Comparison of ENCODE assay signal across 8 mouse cellular contexts in genomic region chr10:4404895-4405491, GRCm38 (mm10). TPM values are rescaled to one million over a fixed set of nuclear protein-coding genes. Genes with fewer than 3 reads are reported as not detected.
DNase-seq lines count a peak whose midpoint lies in the region; ATAC-seq and TF ChIP-seq lines count a peak whose summit lies in the region.

No protein-coding gene starts in this region.

- POLR2A ChIA-PET in Patski (lab: Charles Lee), result interaction anchor here (1.2 kb wide), 1 partner anchor 28 kb away, joined by 4 read pairs; no protein-coding TSS in a partner anchor

- DNase-seq in neural tube, embryonic 11.5 days (ENCODE audit: low spot score), result no peak
- DNase-seq in neural tube, embryonic 10.5 days (ENCODE audit: extremely low spot score, low spot score), result no peak
- DNase-seq in Patski (ENCODE audit: low read depth, low spot score), result no peak
- DNase-seq in embryo, embryonic 11.5 days (ENCODE audit: low read depth, low spot score), result peak; percentile 53
- DNase-seq in hindbrain, embryonic 10.5 days (ENCODE audit: low spot score), result peak; percentile 35
- peak; percentile 51 for DNase-seq in liver, adult 2 months (ENCODE audit: extremely low read depth, low read depth, low spot score)
- DNase-seq in adrenal gland, postnatal 25 days, result no peak

- H3K9ac ChIP-seq in neural tube, embryonic 11.5 days (ENCODE audit: low read length), result no peak overlapping the region
- H3K9ac ChIP-seq in liver, adult 2 months (ENCODE audit: low read depth, low read length), result no peak overlapping the region
- no peak overlapping the region for H3K9ac ChIP-seq in neural tube, embryonic 13.5 days

- no peak overlapping the region for H3K4me3 ChIP-seq in neural tube, embryonic 11.5 days (ENCODE audit: low read depth, low read length)
- H3K4me3 ChIP-seq in hindbrain, embryonic 10.5 days, result no peak overlapping the region
- no peak overlapping the region for H3K4me3 ChIP-seq in liver, adult 2 months (ENCODE audit: insufficient read depth, low read depth, low read length)
- no peak overlapping the region for H3K4me3 ChIP-seq in neural tube, embryonic 13.5 days

- 68% methylated on average over 5 of the region's 5 CpGs for WGBS in neural tube, embryonic 11.5 days
- WGBS in hindbrain, embryonic 10.5 days, result 62% methylated on average over 5 of the region's 5 CpGs
- WGBS in liver, adult 2 months, result 57% methylated on average over 5 of the region's 5 CpGs
- 60% methylated on average over 5 of the region's 5 CpGs for WGBS in neural tube, embryonic 13.5 days

- H3K4me2 ChIP-seq in neural tube, embryonic 11.5 days (ENCODE audit: low read depth), result no peak overlapping the region
- no peak overlapping the region for H3K4me2 ChIP-seq in neural tube, embryonic 13.5 days

- no peaks in the 10 kb centered on the region for H3K27me3 ChIP-seq in neural tube, embryonic 11.5 days (ENCODE audit: control insufficient read depth, insufficient read depth, low read length)
- no peaks in the 10 kb centered on the region for H3K27me3 ChIP-seq in Patski
- H3K27me3 ChIP-seq in hindbrain, embryonic 10.5 days (ENCODE audit: insufficient read depth, poor library complexity, severe bottlenecking), result no peaks in the 10 kb centered on the region
- H3K27me3 ChIP-seq in liver, adult 2 months (ENCODE audit: control insufficient read depth, insufficient read depth, low read length), result no peaks in the 10 kb centered on the region
- no peaks in the 10 kb centered on the region for H3K27me3 ChIP-seq in neural tube, embryonic 13.5 days

- H3K79me2 ChIP-seq in liver, adult 2 months (ENCODE audit: control insufficient read depth, insufficient read depth, low read length), result no peaks in the 10 kb centered on the region

- no peak for TF ChIP-seq POLR2A in liver, adult 2 months (IDR thresholded peaks at IDR 0.05; ENCODE audit: extremely low read depth, insufficient read depth, low read length)

- ATAC-seq in neural tube, embryonic 11.5 days (ENCODE audit: insufficient read depth, low FRiP score, low TSS enrichment), result peak; percentile 60; the same call in 1 of the 2 replicates
- ATAC-seq in Patski, result no peak
- peak; percentile 71 for ATAC-seq in neural tube, embryonic 13.5 days (ENCODE audit: low read depth)

- no peaks in the 10 kb centered on the region for H3K9me3 ChIP-seq in neural tube, embryonic 11.5 days (ENCODE audit: control insufficient read depth, low read length)
- H3K9me3 ChIP-seq in hindbrain, embryonic 10.5 days, result no peaks in the 10 kb centered on the region
- H3K9me3 ChIP-seq in neural tube, embryonic 13.5 days, result no peaks in the 10 kb centered on the region

- CTCF ChIA-PET in Patski (lab: Charles Lee), result interaction anchor here (0.8 to 3.7 kb wide), 8 partner anchors 9 to 756 kb away, joined by 3 to 28 read pairs (median 4); partner anchors contain the start of gene Armt1

- no peaks in the 10 kb centered on the region; the same call in 1 of the 2 replicates for H3K36me3 ChIP-seq in neural tube, embryonic 11.5 days (ENCODE audit: control insufficient read depth, insufficient read depth, low read length)
- peaks cover 74% of the 10 kb centered on the region for H3K36me3 ChIP-seq in hindbrain, embryonic 10.5 days
- H3K36me3 ChIP-seq in liver, adult 2 months (ENCODE audit: control insufficient read depth, insufficient read depth, low read length), result peaks cover 39% of the 10 kb centered on the region
- peaks cover 52% of the 10 kb centered on the region for H3K36me3 ChIP-seq in neural tube, embryonic 13.5 days

- peak; percentile 60 for TF ChIP-seq CTCF in Patski (IDR thresholded peaks at IDR 0.05)
- TF ChIP-seq CTCF in liver, adult 2 months (IDR thresholded peaks at IDR 0.05; ENCODE audit: low read depth, low read length), result peak; percentile 61

- H3K27ac ChIP-seq in neural tube, embryonic 11.5 days (ENCODE audit: low read depth, low read length), result no peak overlapping the region
- H3K27ac ChIP-seq in hindbrain, embryonic 10.5 days, result no peak overlapping the region
- H3K27ac ChIP-seq in liver, adult 2 months (replicated peaks; ENCODE audit: insufficient read depth, low read depth, low read length), result no peak overlapping the region
- H3K27ac ChIP-seq in neural tube, embryonic 13.5 days (replicated peaks), result no peak overlapping the region

- no peaks in the 10 kb centered on the region for H3K4me1 ChIP-seq in neural tube, embryonic 11.5 days (ENCODE audit: control insufficient read depth, insufficient read depth, low read length)
- no peaks in the 10 kb centered on the region for H3K4me1 ChIP-seq in hindbrain, embryonic 10.5 days (replicated peaks)
- H3K4me1 ChIP-seq in liver, adult 2 months (ENCODE audit: control insufficient read depth, insufficient read depth, low read length), result no peaks in the 10 kb centered on the region
- no peaks in the 10 kb centered on the region for H3K4me1 ChIP-seq in neural tube, embryonic 13.5 days (replicated peaks)

- in situ Hi-C loops in Patski (cut with MboI; ENCODE audit: low pct_unique_long_range_greater_than_20kb), result loop anchor here (10.0 kb wide), 1 partner anchor 760 kb away; no protein-coding TSS in a partner anchor

RNA-seq across cellular contexts. Expression of gene Zbtb2, which starts 17.1 kb away (rescaled TPM):
- polyA plus RNA-seq in neural tube, embryonic 11.5 days (2014; fragmentation: Nextera tagmentation; extraction: Ambion mirVana), result 20.3 and 22.3 TPM in 2 replicates
- 19.0 TPM for polyA plus RNA-seq in Patski (2021)
- polyA plus RNA-seq in hindbrain, embryonic 10.5 days (2016; fragmentation: Nextera tagmentation; extraction: Ambion mirVana), result 18.1 and 20.1 TPM in 2 replicates
- total RNA-seq in liver, adult 2 months (2014; rRNA removed), result 2.4 and 3.0 TPM in 2 replicates
- 2.5 and 3.4 TPM in 2 replicates for polyA plus RNA-seq in liver, adult 2 months (2012; rRNA removed)
- polyA plus RNA-seq in neural tube, embryonic 13.5 days (2015; fragmentation: Nextera tagmentation; extraction: Ambion mirVana), result 16.9 and 17.2 TPM in 2 replicates
- 11.0 and 11.5 TPM in 2 replicates for total RNA-seq in adrenal gland, postnatal 25 days (2021)

RNA-seq across cellular contexts. Expression of gene Rmnd1, which starts 27.2 kb away (rescaled TPM):
- 47.6 and 49.7 TPM in 2 replicates for polyA plus RNA-seq in neural tube, embryonic 11.5 days (2014; fragmentation: Nextera tagmentation; extraction: Ambion mirVana)
- polyA plus RNA-seq in Patski (2021), result 39.2 TPM
- polyA plus RNA-seq in hindbrain, embryonic 10.5 days (2016; fragmentation: Nextera tagmentation; extraction: Ambion mirVana), result 42.8 and 49.0 TPM in 2 replicates
- 35.2 and 43.1 TPM in 2 replicates for total RNA-seq in liver, adult 2 months (2014; rRNA removed)
- polyA plus RNA-seq in liver, adult 2 months (2012; rRNA removed), result 33.7 and 35.7 TPM in 2 replicates
- 52.2 and 58.9 TPM in 2 replicates for polyA plus RNA-seq in neural tube, embryonic 13.5 days (2015; fragmentation: Nextera tagmentation; extraction: Ambion mirVana)
- total RNA-seq in adrenal gland, postnatal 25 days (2021), result 48.4 and 53.7 TPM in 2 replicates

RNA-seq across cellular contexts. Expression of gene Armt1, which starts 27.3 kb away (rescaled TPM):
- polyA plus RNA-seq in neural tube, embryonic 11.5 days (2014; fragmentation: Nextera tagmentation; extraction: Ambion mirVana), result 26.3 and 27.2 TPM in 2 replicates
- 26.5 TPM for polyA plus RNA-seq in Patski (2021)
- polyA plus RNA-seq in hindbrain, embryonic 10.5 days (2016; fragmentation: Nextera tagmentation; extraction: Ambion mirVana), result 27.4 and 31.7 TPM in 2 replicates
- 8.1 and 9.9 TPM in 2 replicates for total RNA-seq in liver, adult 2 months (2014; rRNA removed)
- polyA plus RNA-seq in liver, adult 2 months (2012; rRNA removed), result 6.0 and 9.0 TPM in 2 replicates
- 15.0 and 15.7 TPM in 2 replicates for polyA plus RNA-seq in neural tube, embryonic 13.5 days (2015; fragmentation: Nextera tagmentation; extraction: Ambion mirVana)
- 20.6 and 21.1 TPM in 2 replicates for total RNA-seq in adrenal gland, postnatal 25 days (2021)

Comparison
In these comparisons a context has a peak if more than half of its experiments do, and no peak if none do; other contexts are left out.
1. DNase-seq: peak in embryo, embryonic 11.5 days (single experiment), hindbrain, embryonic 10.5 days (single experiment) and liver, adult 2 months (single experiment); none in neural tube, embryonic 11.5 days (single experiment), neural tube, embryonic 10.5 days (single experiment), Patski (single experiment) and adrenal gland, postnatal 25 days (single experiment).